Mouse (Mus musculus) right cerebral cortex, postnatal 4 days (tissue): ENCODE measurements around the gene Lactb.
"Not testable (repeated sequence)": the region's sequence is repeated elsewhere in the genome, so short reads cannot be mapped to it uniquely, and the experiment has no call there.

Experiments
- DNase-seq: peaks from one replicate; pipeline ENCODE4 v3.0.0-alpha.2; 2022

Gene Lactb

DNA sequence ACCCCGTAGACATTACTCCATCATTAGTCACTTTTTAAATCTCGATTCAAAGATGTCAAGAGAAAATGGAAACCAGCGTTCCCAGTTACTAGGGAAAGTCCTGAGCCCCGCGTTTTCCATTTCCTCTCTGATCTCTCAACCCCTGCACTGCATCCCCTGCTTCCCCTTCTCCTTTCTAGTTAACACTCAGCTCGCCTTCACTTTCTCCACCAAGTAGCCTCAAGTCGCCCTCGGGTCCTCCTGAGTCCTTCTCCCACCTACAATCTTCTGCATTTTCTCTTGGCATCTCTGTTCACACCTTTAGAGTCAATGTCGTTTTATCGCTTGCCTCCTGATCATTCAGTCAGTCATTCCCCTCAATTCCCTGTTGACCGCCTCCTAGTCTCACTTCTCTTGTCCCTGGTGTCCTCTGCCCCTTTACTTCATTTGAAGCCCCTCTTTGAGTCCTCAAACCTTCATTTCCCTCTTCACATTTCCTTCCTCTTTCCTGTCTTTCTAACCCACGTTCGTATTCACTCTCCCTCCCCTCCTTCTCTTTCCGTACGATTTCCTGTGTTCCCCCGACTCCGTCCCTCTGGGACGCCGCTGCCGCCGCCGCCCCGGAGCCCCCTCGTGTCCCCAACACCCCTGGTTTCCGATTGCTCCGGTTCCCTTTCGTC is 56.5 kb downstream of the Lactb start:
- DNase-seq, result no peak

DNA sequence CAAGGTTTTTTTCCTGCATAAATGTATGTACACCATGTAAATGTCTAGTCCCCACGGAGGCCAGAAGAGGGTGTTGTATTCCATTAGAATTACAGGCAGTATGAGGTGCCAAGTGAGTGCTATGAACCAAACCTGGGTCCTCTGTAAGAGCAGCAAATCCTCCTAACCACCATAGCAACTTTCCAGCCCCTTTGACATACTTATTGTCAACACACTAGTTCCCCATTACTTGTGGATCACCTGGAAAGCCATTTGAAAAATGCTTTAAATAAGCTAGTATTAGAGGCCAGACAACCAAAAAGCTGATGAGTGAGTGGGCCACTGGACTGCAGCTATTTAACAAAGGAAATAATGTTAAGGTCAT is 57.4 kb downstream of the Lactb start:
- no peak for DNase-seq

DNA sequence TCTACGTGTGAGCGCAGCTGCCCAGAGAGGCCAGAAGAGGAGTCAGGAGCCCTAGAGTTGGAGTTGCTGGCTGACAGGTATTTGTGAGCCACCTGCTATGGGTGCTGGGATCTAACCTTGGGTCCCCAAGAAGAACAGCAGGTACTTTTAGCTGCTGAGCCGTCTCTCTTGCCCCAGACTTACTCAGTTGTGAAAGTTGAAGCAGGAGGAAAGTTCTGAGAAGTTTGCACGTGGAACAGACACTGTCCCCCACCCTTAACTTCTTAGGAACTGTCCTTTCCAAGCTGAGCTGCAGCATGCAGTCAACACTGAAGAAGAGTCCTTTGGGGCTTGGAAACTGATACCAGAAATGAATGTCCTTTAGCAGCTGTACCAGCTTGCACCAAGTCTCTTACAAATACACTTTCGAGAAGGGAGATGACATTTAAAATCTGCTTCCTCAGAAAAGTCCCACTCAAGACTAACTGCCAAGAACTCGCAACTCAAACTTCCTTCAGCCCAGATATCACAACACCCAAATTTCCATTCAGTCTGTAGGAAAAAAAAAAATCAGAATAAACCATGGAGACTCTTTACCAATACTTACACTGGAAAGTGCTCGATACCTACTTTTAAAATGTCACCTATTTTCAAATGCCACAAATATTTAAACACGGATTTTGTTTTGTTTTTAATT is 57.9 kb downstream of the Lactb start:
- no peak for DNase-seq

DNA sequence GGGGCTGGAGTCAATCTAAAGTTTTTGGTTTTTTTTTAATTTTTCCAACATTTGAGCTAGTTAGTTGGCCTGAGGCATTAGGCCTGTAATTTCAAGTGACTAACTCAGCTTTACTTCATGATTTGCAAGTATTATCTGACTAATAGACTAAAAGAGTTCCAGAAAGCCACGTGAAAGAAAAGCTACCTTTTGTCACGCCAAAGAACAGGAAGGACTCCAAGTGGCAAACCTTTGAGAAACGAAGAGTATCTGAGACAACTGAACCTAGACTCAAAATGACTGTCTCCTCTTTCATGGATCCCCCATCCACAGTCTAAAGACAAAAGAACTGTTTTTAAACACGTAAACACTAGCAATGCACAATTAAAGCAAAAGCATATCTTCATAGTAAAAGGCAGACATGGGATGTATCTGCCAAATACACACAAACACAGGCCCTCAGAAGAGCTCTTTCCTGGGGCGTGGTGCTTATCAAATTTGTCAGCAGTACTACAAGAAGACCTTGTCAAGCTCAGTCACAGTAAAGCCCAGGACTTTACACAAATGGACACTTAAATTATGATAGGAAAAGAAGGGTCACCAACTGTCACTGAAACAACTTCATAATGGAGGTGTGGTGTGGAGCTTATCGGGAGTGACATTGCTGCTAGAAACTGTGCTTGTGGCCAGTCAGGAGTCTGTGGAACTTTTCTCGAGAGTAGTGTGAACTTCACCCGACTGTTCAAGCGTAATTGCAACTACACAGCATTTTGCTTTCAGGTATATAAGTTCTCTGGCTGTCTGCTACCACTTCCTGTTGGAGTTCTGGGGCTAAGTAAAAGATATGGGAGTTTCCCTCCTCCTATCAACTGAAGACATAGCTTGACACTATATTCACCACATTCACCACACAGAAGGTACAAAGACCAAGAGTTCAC is 59.2 kb downstream of the Lactb start:
- DNase-seq, result no peak

DNA sequence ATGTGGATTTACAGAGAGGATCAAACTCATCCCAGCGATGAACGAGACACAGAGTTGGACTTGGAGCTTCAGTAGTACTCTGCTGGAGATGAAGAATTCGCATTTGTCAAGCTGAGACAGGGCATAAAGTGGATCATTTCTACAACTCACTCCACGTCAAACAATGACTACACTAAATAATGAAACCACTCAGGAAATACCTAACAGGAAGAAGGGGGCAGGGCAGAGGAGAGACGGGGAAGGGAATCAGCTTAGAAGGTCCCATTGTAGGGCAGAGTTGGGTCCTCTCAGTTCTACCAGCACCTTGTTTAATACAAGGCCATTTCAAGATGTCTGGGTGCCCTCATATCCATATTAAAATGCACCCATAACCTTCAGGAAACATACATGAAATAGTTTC is 59.9 kb downstream of the Lactb start:
- DNase-seq, result no peak

DNA sequence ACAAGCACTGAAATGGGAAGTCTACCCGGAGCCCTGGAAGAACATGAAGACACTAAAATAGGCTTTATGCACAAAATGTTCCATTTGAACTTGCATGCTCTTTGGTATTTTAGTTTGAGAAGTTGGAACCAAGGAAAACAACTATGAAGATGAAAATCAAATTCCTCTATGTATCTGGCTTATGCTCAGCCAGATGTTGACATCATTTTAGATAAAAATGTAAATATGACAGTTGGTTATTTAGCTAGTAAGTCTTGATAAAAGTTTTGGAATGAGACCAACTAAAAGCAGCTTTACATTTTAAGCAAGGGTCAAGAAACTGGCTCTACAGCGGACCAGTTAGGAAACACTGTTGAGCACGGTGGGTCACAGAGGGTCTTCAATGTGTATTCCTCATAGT is 60.7 kb downstream of the Lactb start:
- DNase-seq, result no peak

DNA sequence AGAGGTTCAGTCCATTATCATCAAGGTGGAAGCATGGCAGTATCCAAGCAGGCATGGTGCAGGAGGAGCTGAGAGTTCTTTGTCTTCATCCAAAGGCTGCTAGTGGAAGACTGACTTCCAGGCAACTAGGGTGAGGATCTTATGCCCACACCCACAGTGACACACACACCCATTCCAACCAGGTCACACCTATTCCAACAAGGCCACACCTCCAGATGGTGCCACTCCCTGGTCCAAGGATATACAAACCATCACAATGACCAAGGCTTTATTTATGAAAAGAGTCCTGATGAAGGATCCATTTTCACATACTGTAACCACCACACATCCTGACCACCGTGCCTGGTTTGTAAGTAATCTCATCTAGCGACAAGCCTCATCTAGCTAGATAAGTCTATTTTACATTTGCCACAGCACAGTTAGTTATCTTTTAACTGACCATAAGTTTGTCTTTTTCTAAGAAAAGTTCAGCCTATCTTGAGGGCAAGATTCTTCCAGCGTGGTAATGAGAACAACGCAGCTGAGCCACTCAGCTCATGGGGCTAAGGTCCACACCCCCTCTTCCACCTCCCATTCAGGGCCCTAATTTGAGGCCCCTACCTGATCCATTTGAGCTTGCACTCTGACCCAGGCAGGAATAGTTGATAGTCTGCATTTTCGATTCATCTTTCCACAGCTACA is 61.9 kb downstream of the Lactb start:
- not testable (repeated sequence) for DNase-seq

DNA sequence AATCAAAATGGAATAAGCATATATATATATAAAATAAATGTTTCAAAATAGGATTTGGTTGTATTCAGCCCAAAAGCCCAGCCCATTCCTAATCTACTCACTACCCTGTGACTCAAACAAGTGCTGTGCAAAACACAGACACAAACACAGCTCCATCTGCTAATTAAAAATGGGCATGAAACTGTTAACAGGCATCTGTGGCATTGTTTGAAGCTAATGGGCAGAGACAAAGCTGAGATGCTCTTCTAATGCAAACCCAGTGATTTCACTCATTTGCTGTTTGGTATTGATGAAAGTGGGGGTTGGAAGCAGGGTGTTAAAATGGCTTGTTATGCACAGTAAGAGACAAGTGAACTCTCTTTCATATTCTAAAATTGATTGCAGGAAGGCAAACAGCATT is 63.0 kb downstream of the Lactb start:
- no peak for DNase-seq

DNA sequence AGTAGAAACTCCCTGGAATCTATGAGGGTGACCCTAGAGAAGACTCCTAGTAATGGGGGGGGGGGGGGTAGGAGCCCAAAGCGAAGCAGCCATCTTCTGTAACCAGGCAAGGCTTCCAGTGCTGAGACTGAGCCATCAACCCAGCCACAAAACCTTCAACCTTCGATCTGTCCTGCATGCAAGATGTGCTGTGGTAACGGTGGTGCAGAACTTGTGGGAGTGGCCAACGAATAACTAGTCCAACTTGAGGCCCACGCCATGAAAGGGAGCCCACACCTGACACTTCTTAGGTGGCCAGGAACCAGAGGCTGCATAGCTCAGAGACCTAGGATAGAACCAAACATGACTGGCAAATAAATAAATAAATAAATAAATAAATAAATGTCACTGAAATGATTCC is 64.6 kb downstream of the Lactb start:
- DNase-seq, result no peak

DNA sequence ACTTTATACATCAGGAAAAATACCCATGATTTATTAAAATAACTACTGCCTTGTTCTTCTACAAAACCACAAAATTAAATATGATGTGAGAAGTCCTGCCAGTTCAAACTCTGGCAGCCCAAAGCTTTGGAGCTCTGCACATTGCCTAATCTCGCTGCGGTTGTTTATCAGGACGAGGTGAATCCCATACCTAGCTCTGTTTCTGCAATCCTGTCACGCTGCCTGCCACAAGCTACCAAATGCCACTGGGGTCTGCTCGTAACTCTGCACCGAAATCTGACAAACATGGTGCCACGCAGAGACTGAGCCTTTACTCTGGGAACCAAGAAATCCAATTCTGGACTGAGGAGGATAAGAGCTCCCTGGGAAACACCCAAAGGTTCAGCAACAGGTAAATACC is 65.4 kb downstream of the Lactb start:
- no peak for DNase-seq

DNA sequence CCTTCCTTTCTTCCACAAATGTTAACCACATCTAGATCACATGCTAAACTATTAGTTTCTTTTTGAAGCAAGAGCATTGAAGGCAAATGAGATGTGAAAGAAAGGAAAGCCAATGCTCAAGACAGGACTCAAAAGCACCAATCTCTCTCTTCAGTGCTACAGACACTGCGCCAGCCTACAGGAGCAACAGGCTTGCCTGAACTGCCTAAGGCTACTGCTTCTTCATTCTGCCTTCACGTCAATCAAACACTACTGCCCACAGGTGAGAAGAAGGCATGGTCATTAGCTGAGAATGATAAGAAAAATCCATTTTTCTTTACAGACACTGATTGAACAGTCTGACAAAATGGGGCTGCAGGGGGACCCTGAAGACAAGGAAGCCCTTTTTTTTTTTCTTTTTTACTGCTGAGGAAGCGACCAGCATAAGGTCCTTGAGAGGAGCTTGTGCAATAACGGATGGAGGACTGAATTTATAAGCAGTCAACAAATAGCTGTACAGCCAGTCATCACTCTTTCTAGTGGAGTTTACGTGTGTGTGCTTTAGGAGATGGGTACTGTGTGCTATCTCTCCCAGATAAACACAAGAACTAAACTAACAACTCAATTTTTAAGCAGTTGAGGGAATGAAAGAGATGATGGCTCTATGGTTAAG is 67.4 kb downstream of the Lactb start:
- DNase-seq, result no peak

DNA sequence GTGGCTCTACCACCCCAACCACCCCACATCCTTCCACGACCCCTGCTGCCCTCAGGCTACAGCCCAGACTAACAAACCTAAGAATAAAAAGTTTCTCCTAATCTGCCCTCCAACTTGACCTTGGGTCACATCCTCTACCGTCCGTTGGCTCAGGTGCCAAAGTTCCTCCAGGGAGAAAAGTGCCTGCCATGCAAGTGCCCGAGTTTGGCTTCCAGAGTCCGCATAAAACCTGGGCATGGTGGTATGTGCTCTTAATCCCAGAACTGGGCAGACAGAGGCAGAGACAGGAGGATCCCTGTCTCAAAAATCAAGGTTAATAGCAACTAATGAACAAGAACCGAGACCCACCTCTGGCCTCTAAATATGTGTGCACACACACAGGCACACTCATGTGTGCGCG is 68.2 kb downstream of the Lactb start:
- DNase-seq, result no peak

DNA sequence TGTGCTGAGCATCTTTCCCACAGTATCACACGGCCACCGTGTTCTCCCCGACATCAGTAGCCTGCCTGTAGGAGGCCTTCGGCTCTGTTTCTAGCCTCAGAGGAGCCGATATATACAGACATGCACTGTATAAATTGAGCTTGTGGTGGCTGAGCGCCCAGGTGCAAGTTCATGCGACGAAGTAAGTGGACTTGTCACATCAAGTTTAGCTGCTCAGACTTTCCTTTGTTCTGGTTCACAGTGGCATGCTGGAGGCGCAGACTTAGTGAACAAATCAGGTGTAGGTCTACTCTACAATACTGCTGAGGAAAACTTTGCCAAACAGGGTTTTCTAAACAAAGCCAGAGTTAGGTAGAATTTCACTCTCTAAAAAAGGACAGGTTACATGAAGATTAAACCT is 69.3 kb downstream of the Lactb start:
- DNase-seq, result no peak
